Mouse (Mus musculus) neutrophil, adult 5-6 weeks (primary cell): Measurements from ENCODE around the gene 4933402N22Rik. TPM values are rescaled to one million over a fixed set of nuclear protein-coding genes. Genes with fewer than 3 reads are reported as not detected.
"Not testable (repeated sequence)": the region's sequence is repeated elsewhere in the genome, so short reads cannot be mapped to it uniquely, and the experiment has no call there.

Experiments
- ATAC-seq: fragments of 151-379, 151-347 bp; 2 replicates; pipeline ENCODE4 v1.8.0; 2017; ENCODE audit warnings: mild to moderate bottlenecking, moderate TSS enrichment; ENCODE audit not compliant: insufficient number of reproducible peaks, poor library complexity, low FRiP score, severe bottlenecking; ENCODE audit errors: extremely low read depth
- total RNA-seq: library from RNA; stranded (forward); fragments of 200-1000 nt; gene quantifications from 2 replicates; pipeline ENCODE4 v1.2.3, GENCODE M21; 2017

The 4933402N22Rik gene
- not detected in 2 replicates for total RNA-seq

- not testable (repeated sequence) for ATAC-seq
Observed at GRCm38 (mm10) chr5:11917743-11918142, at the start of gene 4933402N22Rik. Gene 4933402N22Rik (plus strand): TSS chr5:11918043.

- ATAC-seq = not testable (repeated sequence)
Observed at GRCm38 (mm10) chr5:11923790-11924189, 5.9 kb downstream of the 4933402N22Rik start.

Other genes with a start within 250 kb of the 4933402N22Rik start
- gene Gm8922, start 236.1 kb upstream of the 4933402N22Rik start, total RNA-seq = not detected in 2 replicates
- not detected in 2 replicates for gene Gm8926, start 147.5 kb upstream of the 4933402N22Rik start, total RNA-seq
- gene Gm6465, start 72.5 kb upstream of the 4933402N22Rik start, total RNA-seq = not detected in 2 replicates